Mouse (Mus musculus) ES-CJ7 (cell line): ENCODE results near the gene Sdk1.
A peak's percentile ranks its signal among the peaks of the same experiment; 100 is the strongest.

Source experiments
- DNase-seq: peaks from one replicate; pipeline ENCODE4 v3.0.0; 2011; ENCODE audit warnings: low read depth, low spot score

The Sdk1 gene

GRCm38 (mm10) chr5:141886006-141886405 is 644.7 kb downstream of the Sdk1 start:
- no peak for DNase-seq

DNA sequence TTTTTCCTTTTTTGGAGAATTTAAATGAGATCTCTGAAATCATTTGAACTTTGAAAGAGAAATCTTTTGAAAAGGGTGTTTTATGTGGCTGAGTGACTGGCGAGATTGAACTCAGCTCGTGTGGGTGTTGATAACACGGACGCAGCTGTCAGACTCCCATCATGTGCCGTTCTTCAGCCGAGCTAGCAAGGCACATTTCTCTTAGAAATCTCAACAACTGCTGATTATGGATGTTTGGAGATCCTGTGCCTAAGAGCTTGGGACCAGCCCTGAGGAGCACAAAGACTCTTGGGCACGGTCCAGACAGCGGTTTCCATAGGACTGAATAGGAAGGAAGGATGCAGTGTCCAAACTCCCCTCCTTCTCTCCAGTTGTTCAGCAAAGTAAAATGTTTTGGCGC is 648.5 kb downstream of the Sdk1 start:
- DNase-seq, result no peak

DNA sequence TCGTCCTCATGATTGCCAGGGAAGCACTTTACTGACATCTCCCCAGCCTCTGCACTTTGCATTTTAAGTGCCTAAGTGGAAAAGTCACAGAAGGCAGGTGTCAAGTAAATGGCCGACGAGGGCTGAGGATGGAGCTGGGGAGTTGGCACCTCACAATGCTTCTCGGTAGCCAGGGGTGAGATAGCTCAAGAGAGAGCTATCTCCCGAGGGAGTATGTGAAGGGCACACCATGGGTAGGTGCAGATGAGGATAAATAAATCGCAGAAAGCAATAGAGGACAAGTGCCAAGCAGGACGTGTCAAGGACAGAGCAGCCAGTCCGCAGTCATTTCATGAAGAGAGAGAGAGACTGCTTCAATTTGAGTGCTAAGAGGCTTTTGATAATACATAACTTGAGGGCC is 655.1 kb downstream of the Sdk1 start:
- DNase-seq, result no peak

- DNase-seq, result no peak
Observed at GRCm38 (mm10) chr5:141897481-141897880, 656.2 kb downstream of the Sdk1 start.

DNA sequence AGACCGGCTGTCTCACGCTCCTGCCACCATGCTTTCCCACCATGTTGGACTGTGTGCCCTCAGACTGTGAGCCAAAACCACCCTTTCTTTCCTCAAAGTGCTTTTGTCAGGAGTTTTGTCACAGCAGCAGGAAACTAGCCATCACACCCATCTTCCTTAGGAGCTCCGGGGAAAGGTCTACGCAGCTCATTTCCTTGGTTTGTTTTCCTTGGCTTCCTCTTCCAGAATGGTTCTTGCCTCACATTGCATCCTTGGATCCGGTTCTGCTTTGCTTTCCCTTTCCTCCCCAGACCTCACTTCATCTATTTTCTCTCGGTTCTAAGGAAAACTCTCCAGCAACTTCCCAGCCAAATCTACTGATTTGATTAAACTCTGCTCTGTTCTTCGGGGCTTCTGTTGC is 658.5 kb downstream of the Sdk1 start:
- no peak for DNase-seq

- DNase-seq, result no peak
Observed at GRCm38 (mm10) chr5:141902544-141903250, 661.4 kb downstream of the Sdk1 start.

DNA sequence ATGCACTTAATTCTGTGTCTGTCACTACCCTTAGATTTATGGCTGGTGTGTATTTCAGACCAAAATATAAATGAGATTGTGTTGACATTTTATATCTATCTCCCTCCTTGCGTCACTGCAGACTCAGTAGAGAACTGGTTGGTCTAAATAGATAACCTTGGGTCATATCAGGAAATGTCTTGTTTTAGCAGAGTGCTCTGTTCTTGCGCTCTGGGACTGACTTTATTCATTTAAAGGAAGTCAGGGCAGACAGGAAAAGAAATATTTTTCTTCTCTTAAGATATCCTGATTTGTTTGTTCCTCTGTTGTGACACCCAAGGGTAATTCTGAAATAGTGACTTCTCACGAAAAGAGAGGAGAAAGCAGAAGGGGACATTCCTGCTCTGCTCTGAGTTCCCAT is 669.2 kb downstream of the Sdk1 start:
- no peak for DNase-seq

DNA sequence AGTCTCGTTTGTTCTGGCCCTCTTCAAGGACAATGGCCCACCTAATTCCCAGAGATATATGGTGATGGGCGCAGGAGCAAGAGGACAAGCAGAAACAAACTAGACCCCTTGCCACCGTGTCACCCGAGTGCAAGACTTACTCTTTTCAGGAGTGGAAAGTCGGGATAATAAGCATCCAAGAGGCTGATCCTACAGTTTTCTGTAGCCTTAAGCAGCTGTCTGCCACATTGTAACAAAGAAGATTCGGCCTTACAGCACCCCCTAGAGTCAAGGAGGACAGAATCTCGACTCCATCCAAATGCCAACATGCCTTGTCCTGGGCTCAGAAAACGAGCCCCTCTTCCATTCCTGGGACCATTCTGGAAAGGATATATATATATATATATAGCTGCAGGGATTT is 669.6 kb downstream of the Sdk1 start:
- peak; percentile 23 for DNase-seq

DNA sequence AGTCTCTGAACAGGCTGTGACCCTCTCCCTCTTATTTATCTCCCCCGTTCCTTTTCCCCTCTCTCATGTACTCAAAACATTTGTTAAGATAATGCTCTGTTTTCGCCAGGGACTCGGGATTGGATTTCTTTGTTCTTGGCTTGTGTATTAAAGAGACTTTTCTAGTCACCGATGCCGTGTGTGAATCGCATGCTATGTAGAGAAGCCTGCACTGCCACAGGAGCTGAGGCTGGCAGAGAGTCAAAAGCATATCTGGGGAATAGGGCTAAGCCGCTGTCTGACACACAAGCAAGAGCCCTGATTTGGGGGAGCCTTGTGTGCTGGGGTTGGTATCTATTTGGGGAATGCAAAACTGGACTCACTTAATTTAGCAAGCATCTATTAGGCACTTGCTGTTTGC is 671.6 kb downstream of the Sdk1 start:
- DNase-seq, result no peak

DNA sequence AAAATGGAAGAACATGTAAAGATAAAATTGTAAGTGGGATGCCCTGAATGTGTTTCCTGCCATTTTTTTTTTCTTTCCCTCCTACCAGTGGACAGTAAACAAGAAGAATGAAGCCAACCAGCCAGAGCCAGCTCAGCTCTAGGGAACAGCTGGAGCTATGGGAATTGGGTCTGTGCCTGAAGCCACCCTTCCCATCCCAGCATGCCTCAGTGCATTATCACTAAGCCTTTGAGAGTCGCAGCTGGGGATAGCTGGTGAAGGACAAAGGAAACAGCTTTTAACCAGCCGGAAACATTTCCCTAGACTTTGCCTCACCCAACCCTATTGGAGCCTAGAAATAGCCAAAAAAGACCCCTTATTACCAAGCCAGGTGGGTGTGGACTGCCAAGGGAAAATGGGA is 675.7 kb downstream of the Sdk1 start:
- no peak for DNase-seq

GRCm38 (mm10) chr5:141939000-141939399 is 697.7 kb downstream of the Sdk1 start:
- no peak for DNase-seq

GRCm38 (mm10) chr5:141940636-141941035 is 699.3 kb downstream of the Sdk1 start:
- no peak for DNase-seq

DNA sequence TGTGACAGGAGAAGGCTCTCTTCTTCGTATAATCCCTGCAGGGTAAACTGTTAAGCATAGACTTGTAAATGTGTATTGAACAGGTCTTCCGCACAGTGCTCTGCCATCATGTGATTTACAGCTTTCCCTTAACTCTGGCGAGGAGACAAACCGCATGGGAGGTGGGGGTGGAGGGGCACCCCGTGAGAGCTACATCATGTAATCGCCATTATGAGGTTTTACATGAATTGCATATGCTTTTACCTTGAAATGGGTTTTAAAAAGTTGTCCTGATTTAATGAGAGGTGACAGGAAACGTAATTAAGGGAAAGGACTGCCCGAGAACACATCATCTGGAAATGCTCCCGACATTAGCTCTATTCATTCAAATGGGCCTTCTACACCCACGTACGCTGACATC is 709.5 kb downstream of the Sdk1 start:
- DNase-seq, result no peak

DNA sequence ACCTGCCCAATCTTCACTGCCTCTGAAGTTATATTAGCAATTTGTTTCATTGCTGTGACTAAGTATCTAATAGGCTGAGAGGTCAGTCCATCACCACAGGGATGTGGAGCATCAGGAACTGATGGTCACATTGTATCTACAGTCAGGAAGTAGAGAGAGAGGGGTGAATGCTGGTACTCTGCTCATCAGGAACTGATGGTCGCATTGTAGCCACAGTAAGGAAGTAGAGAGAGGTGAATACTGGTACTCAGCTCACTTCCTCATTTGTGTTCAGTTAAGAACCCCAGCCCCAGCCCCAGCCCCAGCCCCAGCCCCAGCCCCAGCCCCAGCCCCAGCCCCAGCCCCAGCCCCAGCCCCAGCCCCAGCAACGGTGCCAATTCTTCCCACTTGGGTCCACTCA is 711.0 kb downstream of the Sdk1 start:
- DNase-seq, result no peak

- no peak for DNase-seq
Observed at GRCm38 (mm10) chr5:141952708-141953490, 711.6 kb downstream of the Sdk1 start.

DNA sequence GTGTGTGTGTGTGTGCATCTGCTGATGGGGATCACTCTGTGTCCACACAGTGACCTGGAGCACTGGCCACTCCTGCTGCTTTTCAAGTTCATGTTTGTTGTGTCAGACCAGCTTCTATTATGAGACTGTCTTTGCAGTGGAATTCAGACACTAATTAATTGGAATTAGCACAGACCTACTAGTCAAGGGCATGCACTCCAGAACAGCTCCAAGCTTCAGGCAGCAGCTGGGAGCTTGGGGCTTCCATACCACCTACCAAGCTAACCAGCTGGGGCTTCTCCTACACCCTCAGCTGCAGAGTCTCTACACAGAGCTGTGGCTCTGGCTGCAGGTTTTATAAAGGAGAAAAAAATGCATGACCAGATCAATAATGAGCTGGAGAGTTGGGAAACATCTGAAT is 729.8 kb downstream of the Sdk1 start:
- DNase-seq, result no peak

GRCm38 (mm10) chr5:141979511-141979910 is 738.2 kb downstream of the Sdk1 start:
- no peak for DNase-seq

GRCm38 (mm10) chr5:141980746-141981145 is 739.5 kb downstream of the Sdk1 start:
- DNase-seq, result no peak

- DNase-seq, result peak; percentile 52
Observed at GRCm38 (mm10) chr5:141984322-141984721, 743.0 kb downstream of the Sdk1 start.

DNA sequence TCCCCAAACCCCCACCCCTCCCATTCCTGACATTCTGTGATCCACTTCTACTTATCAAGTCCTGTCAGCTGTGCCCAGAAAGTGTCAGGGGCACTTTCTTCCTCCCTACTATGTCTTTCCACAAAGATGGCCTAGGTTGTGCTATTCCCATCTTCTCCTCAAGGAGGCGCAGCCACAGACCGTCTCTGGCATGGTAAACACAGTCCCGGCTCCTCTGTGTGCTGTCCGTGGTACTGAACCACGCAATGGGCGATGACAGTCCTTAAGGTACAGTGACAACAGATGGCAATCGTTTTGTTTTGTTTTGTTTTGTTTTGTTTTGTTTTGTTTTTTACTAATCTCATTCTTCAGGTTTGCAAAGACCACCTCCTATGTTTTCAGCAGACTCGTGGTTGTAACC is 743.7 kb downstream of the Sdk1 start:
- peak; percentile 89 for DNase-seq

- no peak for DNase-seq
Observed at GRCm38 (mm10) chr5:141985551-141985950, 744.3 kb downstream of the Sdk1 start.

DNA sequence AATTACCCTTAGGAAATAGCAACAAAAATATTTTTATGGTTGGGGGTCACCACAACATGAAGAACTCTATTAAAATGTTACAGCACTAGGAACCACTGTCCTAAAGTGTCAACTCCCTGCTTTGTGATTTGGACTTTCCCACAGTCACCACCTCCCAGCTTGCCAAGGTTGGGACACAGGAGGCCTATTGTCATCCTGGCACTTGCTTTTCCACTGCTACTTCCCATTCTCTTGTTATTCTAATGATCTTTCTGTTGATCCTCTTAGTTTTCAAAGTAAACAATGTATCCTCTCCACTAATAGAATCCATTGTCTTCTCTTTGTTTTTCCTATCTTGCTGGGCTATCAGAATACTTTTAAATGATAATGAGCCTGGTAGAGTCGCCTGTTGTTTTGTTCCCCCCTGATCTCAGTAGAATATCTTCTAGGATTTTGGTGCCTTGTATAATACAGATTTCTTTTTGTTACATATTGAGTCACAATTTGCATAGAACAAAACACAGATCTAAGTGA is 746.1 kb downstream of the Sdk1 start:
- peak; percentile 79 for DNase-seq

DNA sequence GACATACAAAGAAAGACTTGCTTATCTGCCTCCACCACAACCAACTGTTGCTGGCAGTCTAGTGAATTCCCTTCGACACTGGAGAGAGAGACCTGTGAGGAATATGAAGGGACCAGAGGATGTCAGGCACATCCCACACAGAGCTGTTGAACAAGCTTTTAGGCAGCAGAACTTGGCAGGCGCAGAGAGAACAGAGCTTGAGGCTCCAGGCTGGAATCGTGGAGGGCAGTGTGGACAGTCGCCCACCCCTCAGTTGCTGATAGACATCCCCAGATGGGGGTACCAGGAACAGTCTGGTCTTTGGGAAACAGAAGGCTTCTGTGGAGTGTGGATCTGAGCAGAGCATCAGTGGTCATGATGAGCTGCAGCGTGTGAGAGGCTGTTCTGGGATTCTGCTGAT is 747.4 kb downstream of the Sdk1 start:
- DNase-seq, result no peak
